Mouse (Mus musculus): ENCODE measurements around the gene 4632433K11Rik. TPM values are rescaled to one million over a fixed set of nuclear protein-coding genes. Genes with fewer than 3 reads are reported as not detected.

4632433K11Rik gene
- polyA plus RNA-seq, 1 experiment: not detected

GRCm38 (mm10) chr7:5081241-5081640, 47.3 kb downstream of the 4632433K11Rik start:
- TF ChIP-seq CTCF (IDR thresholded peaks at IDR 0.05; ENCODE audit: extremely low read depth, insufficient read depth, low read length) (no peak), POLR2A (IDR thresholded peaks at IDR 0.05; ENCODE audit: extremely low read depth, insufficient read depth, low read length) (no peak)
- Histone ChIP-seq H3K27ac (ENCODE audit: insufficient read depth, low read length) (no peak overlapping the region), H3K4me3 (ENCODE audit: insufficient read depth, low read length) (peak overlapping the region; percentile 96), H3K4me1 (ENCODE audit: control insufficient read depth, insufficient read depth, low read length) (peaks cover 3% of the 10 kb centered on the region; the same call in 1 of the 2 replicates)

- H3K27ac ChIP-seq (ENCODE audit: insufficient read depth, low read length): no peak overlapping the region
- H3K4me3 ChIP-seq (ENCODE audit: insufficient read depth, low read length): no peak overlapping the region; the same call in 1 of the 2 replicates
- TF ChIP-seq POLR2A (IDR thresholded peaks at IDR 0.05; ENCODE audit: extremely low read depth, insufficient read depth, low read length): no peak
- no peak for TF ChIP-seq CTCF (IDR thresholded peaks at IDR 0.05; ENCODE audit: extremely low read depth, insufficient read depth, low read length)
- peaks cover 3% of the 10 kb centered on the region; the same call in 1 of the 2 replicates for H3K4me1 ChIP-seq (ENCODE audit: control insufficient read depth, insufficient read depth, low read length)
Measured at GRCm38 (mm10) chr7:5081939-5082338, 48.0 kb downstream of the 4632433K11Rik start.

- H3K4me1 ChIP-seq (ENCODE audit: control insufficient read depth, insufficient read depth, low read length): peaks cover 3% of the 10 kb centered on the region; the same call in 1 of the 2 replicates
- H3K27ac ChIP-seq (ENCODE audit: insufficient read depth, low read length): no peak overlapping the region
- no peak overlapping the region for H3K4me3 ChIP-seq (ENCODE audit: insufficient read depth, low read length)
- TF ChIP-seq CTCF (IDR thresholded peaks at IDR 0.05; ENCODE audit: extremely low read depth, insufficient read depth, low read length) (no peak), POLR2A (IDR thresholded peaks at IDR 0.05; ENCODE audit: extremely low read depth, insufficient read depth, low read length) (no peak)
Measured at GRCm38 (mm10) chr7:5083325-5084105, 49.6 kb downstream of the 4632433K11Rik start.

Other genes with a start within 250 kb of the 4632433K11Rik start
- 4.6 and 4.9 TPM in 2 replicates for gene Tmem238, start 244.5 kb upstream of the 4632433K11Rik start, polyA plus RNA-seq (2012; rRNA removed)
- 257 and 299 TPM in 2 replicates for gene Rpl28, start 241.2 kb upstream of the 4632433K11Rik start, polyA plus RNA-seq (2012; rRNA removed)
- gene Ube2s, start 221.5 kb upstream of the 4632433K11Rik start, polyA plus RNA-seq (2012; rRNA removed): 177 and 181 TPM in 2 replicates
- 135 and 143 TPM in 2 replicates for gene Shisa7, start 189.4 kb upstream of the 4632433K11Rik start, polyA plus RNA-seq (2012; rRNA removed)
- gene Isoc2b, start 163.9 kb upstream of the 4632433K11Rik start, polyA plus RNA-seq (2012; rRNA removed): 12.3 and 15.7 TPM in 2 replicates
- gene Isoc2a, start 157.0 kb upstream of the 4632433K11Rik start, polyA plus RNA-seq (2012; rRNA removed): 11.7 and 11.8 TPM in 2 replicates
- gene Gm36210, start 127.6 kb upstream of the 4632433K11Rik start, polyA plus RNA-seq (2012; rRNA removed): 0.31 and 0.32 TPM in 2 replicates
- 9.7 TPM in 2 replicates for gene Zfp628, start 118.9 kb upstream of the 4632433K11Rik start, polyA plus RNA-seq (2012; rRNA removed)
- gene Nat14, start 112.1 kb upstream of the 4632433K11Rik start, polyA plus RNA-seq (2012; rRNA removed): 91.7 and 94.0 TPM in 2 replicates
- 3.8 and 4.1 TPM in 2 replicates for gene Ssc5d, start 108.3 kb upstream of the 4632433K11Rik start, polyA plus RNA-seq (2012; rRNA removed)
- 0.32 and 0.48 TPM in 2 replicates for gene Sbk2, start 69.7 kb upstream of the 4632433K11Rik start, polyA plus RNA-seq (2012; rRNA removed)
- 1.2 TPM in 2 replicates for gene Sbk3, start 63.0 kb upstream of the 4632433K11Rik start, polyA plus RNA-seq (2012; rRNA removed)
- 38.0 and 39.2 TPM in 2 replicates for gene Zfp579, start 38.0 kb upstream of the 4632433K11Rik start, polyA plus RNA-seq (2012; rRNA removed)
- gene Zfp524, start 19.7 kb upstream of the 4632433K11Rik start, polyA plus RNA-seq (2012; rRNA removed): 15.3 and 15.6 TPM in 2 replicates
- gene Fiz1, start 19.4 kb upstream of the 4632433K11Rik start, polyA plus RNA-seq (2012; rRNA removed): 21.5 TPM in 2 replicates
- gene Gm44973, start 18.6 kb upstream of the 4632433K11Rik start, polyA plus RNA-seq (2012; rRNA removed): not detected in 2 replicates
- gene Zfp865, start 13.7 kb upstream of the 4632433K11Rik start, polyA plus RNA-seq (2012; rRNA removed): 28.7 and 30.0 TPM in 2 replicates
- 68.6 and 70.2 TPM in 2 replicates for gene Ccdc106, start 13.6 kb upstream of the 4632433K11Rik start, polyA plus RNA-seq (2012; rRNA removed)
- gene Zfp784, start 4.3 kb downstream of the 4632433K11Rik start, polyA plus RNA-seq (2012; rRNA removed): 5.7 and 6.5 TPM in 2 replicates
- 34.4 and 36.9 TPM in 2 replicates for gene Zfp580, start 17.4 kb downstream of the 4632433K11Rik start, polyA plus RNA-seq (2012; rRNA removed)
- 184 TPM in 2 replicates for gene U2af2, start 28.0 kb downstream of the 4632433K11Rik start, polyA plus RNA-seq (2012; rRNA removed)
- 420 and 464 TPM in 2 replicates for gene Epn1, start 46.1 kb downstream of the 4632433K11Rik start, polyA plus RNA-seq (2012; rRNA removed)
- gene Rfpl4, start 82.8 kb downstream of the 4632433K11Rik start, polyA plus RNA-seq (2012; rRNA removed): not detected in 2 replicates
- 0.27 and 0.36 TPM in 2 replicates for gene Rasl2-9, start 91.8 kb downstream of the 4632433K11Rik start, polyA plus RNA-seq (2012; rRNA removed)
- not detected in 2 replicates for gene Vmn1r55, start 115.6 kb downstream of the 4632433K11Rik start, polyA plus RNA-seq (2012; rRNA removed)
- gene Vmn1r56, start 162.6 kb downstream of the 4632433K11Rik start, polyA plus RNA-seq (2012; rRNA removed): not detected in 2 replicates
- gene Vmn1r57, start 184.4 kb downstream of the 4632433K11Rik start, polyA plus RNA-seq (2012; rRNA removed): not detected in 2 replicates